Mouse (Mus musculus): ENCODE measurements around the gene Olfr1239.

The Olfr1239 gene

GRCm38 (mm10) chr2:89420307-89420706 lies at the start of gene Olfr1239:
Gene Olfr1239 (minus strand): TSS chr2:89420407.
- no peak for DNase-seq (ENCODE audit: extremely low spot score, low read depth, low spot score)

DNA sequence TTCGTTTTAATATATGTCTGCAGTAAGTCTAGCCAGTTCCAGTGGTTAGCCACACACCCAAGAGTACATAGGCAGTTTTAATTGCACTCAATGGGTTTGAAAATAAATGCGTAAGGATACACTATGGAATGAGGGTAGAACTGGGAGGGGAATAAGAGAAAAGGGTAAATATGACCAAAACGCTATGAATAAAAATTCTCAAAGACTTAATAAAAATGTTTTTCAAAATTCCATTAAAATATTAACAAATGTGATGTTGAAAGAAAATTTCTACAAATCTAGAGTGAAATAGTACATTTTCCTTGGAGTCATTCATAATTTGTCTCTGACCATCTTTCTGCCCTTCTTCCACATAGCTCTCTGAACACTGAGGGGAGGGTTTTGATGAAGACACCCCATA lies 22.7 kb upstream of the Olfr1239 start, which contains the start of gene Olfr1240:
Gene Olfr1240, minus strand, starts transcription at position 101 of the 400 bp plus-strand sequence.
- no peak for DNase-seq (ENCODE audit: extremely low spot score, low read depth, low spot score)

DNA sequence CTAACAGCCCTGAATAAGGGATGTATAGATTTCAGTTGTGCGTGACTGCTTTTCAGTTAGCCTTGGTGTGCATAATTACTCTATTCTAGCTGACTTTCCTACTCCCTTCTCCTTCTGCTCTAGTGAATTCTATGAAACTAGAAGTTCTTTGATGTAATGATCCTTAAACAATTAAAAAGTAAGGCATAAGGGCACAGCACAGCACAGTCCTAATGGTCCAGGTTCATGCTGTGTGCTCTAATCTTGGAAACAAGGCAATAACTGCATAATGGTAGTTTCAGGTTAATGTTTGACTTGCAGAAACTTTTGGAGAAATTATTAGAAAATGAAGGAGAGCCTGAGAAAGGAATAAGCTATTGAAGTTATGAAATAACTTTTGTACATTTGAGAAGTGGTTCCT lies 5.7 kb downstream of the Olfr1239 start:
- no peak for DNase-seq (ENCODE audit: extremely low spot score, low read depth, low spot score)

DNA sequence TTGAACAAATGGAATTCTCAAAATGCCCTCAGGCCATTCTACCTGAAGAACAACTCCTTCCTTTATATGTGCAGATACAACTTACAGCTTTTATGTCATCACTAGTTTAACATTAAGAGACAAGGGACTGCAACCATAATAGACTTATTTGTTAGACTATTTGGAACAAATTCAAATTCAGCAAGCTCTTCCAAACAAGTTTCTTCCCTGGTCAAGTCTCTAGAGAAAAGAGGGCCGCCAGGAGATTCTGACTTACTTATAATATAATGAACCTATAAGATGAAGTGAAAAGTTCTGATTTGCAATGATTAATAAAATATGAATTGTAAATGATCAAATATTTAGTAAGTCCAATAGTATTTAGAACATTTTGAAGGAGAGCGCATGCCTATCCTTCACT lies 10.6 kb downstream of the Olfr1239 start, which contains the start of gene Olfr1238:
Gene Olfr1238, minus strand, starts transcription at position 101 of the 400 bp plus-strand sequence.
- DNase-seq (ENCODE audit: extremely low spot score, low read depth, low spot score) = no peak

DNA sequence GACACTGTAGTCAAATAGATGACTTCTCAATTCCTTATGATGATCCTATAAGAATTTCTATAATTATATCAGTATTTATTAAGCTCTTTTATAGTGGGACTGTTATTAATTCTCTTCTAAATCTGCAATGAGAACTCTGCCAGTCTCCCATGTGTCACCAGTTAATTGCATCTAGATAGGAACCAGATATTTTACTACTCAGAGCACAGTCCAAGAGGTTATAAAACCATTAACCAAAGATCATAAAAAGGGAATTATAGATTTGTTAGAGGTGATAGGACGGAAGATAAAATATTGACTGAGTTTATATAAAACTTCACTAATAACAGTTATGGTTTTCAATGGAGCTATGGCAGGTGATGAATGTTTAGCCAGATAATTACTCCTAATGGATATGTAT lies 19.3 kb downstream of the Olfr1239 start:
- no peak for DNase-seq (ENCODE audit: extremely low spot score, low read depth, low spot score)
